Mouse (Mus musculus) cerebellum, adult 2 months (tissue): ENCODE data around the gene Asf1b.

Source experiments
- CTCF ChIP-seq: fragments of 200-500 bp; IDR thresholded peaks from 2 replicates; pipeline ENCODE4 v1.5.1; 2011; ENCODE audit warnings: low read depth, mild to moderate bottlenecking, control low read depth, low read length, moderate library complexity, borderline replicate concordance; ENCODE audit not compliant: insufficient read depth
- POLR2A ChIP-seq: fragments of 200-500 bp; IDR thresholded peaks from 2 replicates; pipeline ENCODE4 v1.6.1; 2011; ENCODE audit warnings: low read length, control low read depth, borderline replicate concordance; ENCODE audit not compliant: insufficient read depth

GRCm38 (mm10) chr8:83941066-83941677 is 14.1 kb upstream of the Asf1b start:
- TF ChIP-seq CTCF (no peak), POLR2A (0 out of 2 replicates have a peak, but pooled peaks have one; percentile 5)
